Mouse (Mus musculus) intestine, embryonic 16.5 days (tissue): ENCODE results near the gene Crabp1. TPM values are rescaled to one million over a fixed set of nuclear protein-coding genes. Genes with fewer than 3 reads are reported as not detected.
A peak's percentile ranks its signal among the peaks of the same experiment; 100 is the strongest.

Experiments
- ATAC-seq: fragments of 200-750 bp; cut with Nextera tagmentation; 2 replicates; pipeline ENCODE4 v1.8.0; 2017; ENCODE audit warnings: moderate TSS enrichment, moderate library complexity
- H3K27ac ChIP-seq: fragments of 300-500 bp; sonication (generic); 2 replicates; pipeline ENCODE4 v1.5.1; 2014; ENCODE audit warnings: mild to moderate bottlenecking, low read length
- H3K27me3 ChIP-seq: fragments of 300-500 bp; sonication (generic); replicated peaks from 2 replicates; pipeline ENCODE4 v1.6.1; 2014; ENCODE audit warnings: low read length, control low read depth, mixed read lengths; ENCODE audit not compliant: control insufficient read depth, insufficient read depth
- H3K36me3 ChIP-seq: fragments of 300-500 bp; sonication (generic); 2 replicates; pipeline ENCODE4 v1.6.1; 2014; ENCODE audit warnings: low read length, control low read depth; ENCODE audit not compliant: control insufficient read depth, insufficient read depth
- H3K4me1 ChIP-seq: fragments of 300-500 bp; sonication (generic); 2 replicates; pipeline ENCODE4 v1.6.1; 2014; ENCODE audit warnings: low read length, control low read depth, mixed read lengths; ENCODE audit not compliant: control insufficient read depth, insufficient read depth
- H3K4me2 ChIP-seq: fragments of 300-500 bp; sonication (generic); 2 replicates; pipeline ENCODE4 v1.6.1; 2014; ENCODE audit warnings: low read depth, low read length, control low read depth
- H3K4me3 ChIP-seq: fragments of 300-500 bp; sonication (generic); 2 replicates; pipeline ENCODE4 v1.5.1; 2014; ENCODE audit warnings: mild to moderate bottlenecking, low read length
- H3K9ac ChIP-seq: fragments of 300-500 bp; sonication (generic); 2 replicates; pipeline ENCODE4 v1.6.1; 2014; ENCODE audit warnings: low read depth, low read length
- H3K9me3 ChIP-seq: fragments of 300-500 bp; sonication (generic); 2 replicates; pipeline ENCODE4 v1.6.1; 2016; ENCODE audit warnings: low read length, control low read depth; ENCODE audit not compliant: control insufficient read depth
- WGBS: fragments of 180-500 bp; shearing (Covaris S2); extraction: QIAGEN DNeasy Blood & Tissue Kit; methylation state at CpG from one replicate; pipeline ENCODE4 v1.1.7; 2014; 5-methylcytosine and 5-hydroxymethylcytosine counted together
- polyA plus RNA-seq: library from polyadenylated mRNA; unstranded; fragments of >200 nt; fragmentation: Nextera tagmentation; extraction: Ambion mirVana; gene quantifications from 2 replicates; pipeline ENCODE4 v1.2.1, GENCODE M21; 2015

Gene Crabp1
- polyA plus RNA-seq, 1 experiment from 2014 or later = 9.8 TPM

- Histone ChIP-seq H3K4me3 (no peak overlapping the region), H3K9ac (peak overlapping the region; percentile 21; the same call in 1 of the 2 replicates), H3K4me1 (peaks cover 8% of the 10 kb centered on the region; the same call in 1 of the 2 replicates), H3K36me3 (no peaks in the 10 kb centered on the region), H3K9me3 (no peaks in the 10 kb centered on the region), H3K27me3 (no peaks in the 10 kb centered on the region), H3K4me2 (peak overlapping the region; percentile 21; the same call in 1 of the 2 replicates), H3K27ac (no peak overlapping the region)
- WGBS = 16% methylated on average over 9 of the region's 9 CpGs
- ATAC-seq = no peak; the same call in 1 of the 2 replicates
Measured at GRCm38 (mm10) chr9:54736284-54736701, 28.3 kb upstream of the Crabp1 start.

- no peaks in the 10 kb centered on the region for H3K27me3 ChIP-seq
- no peak overlapping the region for H3K9ac ChIP-seq
- 36% methylated on average over 3 of the region's 3 CpGs for WGBS
Measured at GRCm38 (mm10) chr9:54738376-54738775, 26.2 kb upstream of the Crabp1 start.

GRCm38 (mm10) chr9:54743891-54744290 is 20.7 kb upstream of the Crabp1 start:
- Histone ChIP-seq H3K4me1 (no peaks in the 10 kb centered on the region), H3K4me2 (no peak overlapping the region), H3K9me3 (no peaks in the 10 kb centered on the region), H3K27ac (no peak overlapping the region), H3K4me3 (no peak overlapping the region), H3K27me3 (no peaks in the 10 kb centered on the region; the same call in 1 of the 2 replicates), H3K9ac (no peak overlapping the region), H3K36me3 (no peaks in the 10 kb centered on the region)
- 81% methylated on average over 4 of the region's 4 CpGs for WGBS
- no peak for ATAC-seq

More at GRCm38 (mm10) chr9:54738376-54738775, 26.2 kb upstream of the Crabp1 start:
- Histone ChIP-seq H3K36me3 (no peaks in the 10 kb centered on the region), H3K4me1 (0 out of 2 replicates have a peak, but pooled peaks cover 3% of the 10 kb centered on the region), H3K4me3 (no peak overlapping the region), H3K4me2 (no peak overlapping the region), H3K9me3 (no peaks in the 10 kb centered on the region), H3K27ac (no peak overlapping the region)
- no peak for ATAC-seq

- Histone ChIP-seq H3K4me2 (no peak overlapping the region), H3K4me1 (no peaks in the 10 kb centered on the region), H3K36me3 (no peaks in the 10 kb centered on the region), H3K27ac (no peak overlapping the region), H3K4me3 (no peak overlapping the region), H3K9ac (no peak overlapping the region), H3K27me3 (no peaks in the 10 kb centered on the region; the same call in 1 of the 2 replicates), H3K9me3 (no peaks in the 10 kb centered on the region)
- 48% methylated on average over 13 of the region's 13 CpGs for WGBS
- peak; percentile 48; the same call in 1 of the 2 replicates for ATAC-seq
Measured at GRCm38 (mm10) chr9:54745740-54746370, 18.7 kb upstream of the Crabp1 start.

- H3K4me3 ChIP-seq = no peak overlapping the region
- no peaks in the 10 kb centered on the region for H3K9me3 ChIP-seq
- H3K36me3 ChIP-seq = no peaks in the 10 kb centered on the region
- no peak overlapping the region for H3K9ac ChIP-seq
- no peaks in the 10 kb centered on the region; the same call in 1 of the 2 replicates for H3K27me3 ChIP-seq
- H3K4me1 ChIP-seq = no peaks in the 10 kb centered on the region
- no peak for ATAC-seq
- H3K4me2 ChIP-seq = no peak overlapping the region
- WGBS = 83% methylated on average over 7 of the region's 7 CpGs
- no peak overlapping the region for H3K27ac ChIP-seq
Measured at GRCm38 (mm10) chr9:54750215-54750981, 14.2 kb upstream of the Crabp1 start.

- Histone ChIP-seq H3K4me1 (no peaks in the 10 kb centered on the region), H3K27ac (no peak overlapping the region), H3K9ac (no peak overlapping the region), H3K36me3 (no peaks in the 10 kb centered on the region), H3K27me3 (no peaks in the 10 kb centered on the region; the same call in 1 of the 2 replicates), H3K9me3 (no peaks in the 10 kb centered on the region), H3K4me3 (no peak overlapping the region), H3K4me2 (no peak overlapping the region)
- 83% methylated on average over 2 of the region's 2 CpGs for WGBS
- ATAC-seq = no peak
Measured at GRCm38 (mm10) chr9:54751684-54752083, 12.9 kb upstream of the Crabp1 start.

- H3K4me3 ChIP-seq = no peak overlapping the region
- no peaks in the 10 kb centered on the region for H3K36me3 ChIP-seq
- peak; percentile 71 for ATAC-seq
- H3K9ac ChIP-seq = no peak overlapping the region
- no peaks in the 10 kb centered on the region for H3K4me1 ChIP-seq
- no peaks in the 10 kb centered on the region for H3K9me3 ChIP-seq
- H3K27ac ChIP-seq = no peak overlapping the region
- H3K4me2 ChIP-seq = no peak overlapping the region
- no peaks in the 10 kb centered on the region for H3K27me3 ChIP-seq
- 30% methylated on average over 21 of the region's 21 CpGs for WGBS
Measured at GRCm38 (mm10) chr9:54752201-54752943, 12.2 kb upstream of the Crabp1 start.

- Histone ChIP-seq H3K4me3 (no peak overlapping the region), H3K27ac (no peak overlapping the region), H3K36me3 (no peaks in the 10 kb centered on the region), H3K4me1 (no peaks in the 10 kb centered on the region), H3K9ac (no peak overlapping the region), H3K4me2 (no peak overlapping the region), H3K27me3 (no peaks in the 10 kb centered on the region), H3K9me3 (no peaks in the 10 kb centered on the region)
- no peak for ATAC-seq
- WGBS = 40% methylated on average over 11 of the region's 11 CpGs
Measured at GRCm38 (mm10) chr9:54752944-54753295, 11.6 kb upstream of the Crabp1 start.

GRCm38 (mm10) chr9:54759592-54759991 is 5.0 kb upstream of the Crabp1 start:
- peaks cover 25% of the 10 kb centered on the region for H3K27me3 ChIP-seq
- no peak overlapping the region for H3K9ac ChIP-seq
- no peak overlapping the region for H3K4me2 ChIP-seq
- H3K4me1 ChIP-seq = peaks cover 2% of the 10 kb centered on the region; the same call in 1 of the 2 replicates
- no peak for ATAC-seq
- H3K27ac ChIP-seq = no peak overlapping the region
- WGBS = 37% methylated on average over 6 of the region's 6 CpGs
- no peaks in the 10 kb centered on the region for H3K36me3 ChIP-seq
- H3K4me3 ChIP-seq = no peak overlapping the region
- H3K9me3 ChIP-seq = no peaks in the 10 kb centered on the region
